Mouse (Mus musculus) C2C12 (cell line): Measurements from ENCODE around the gene Eef1akmt1.

Source experiments
- CEBPB ChIP-seq: IDR thresholded peaks from one replicate; pipeline ENCODE4 v1.6.1; 2011; ENCODE audit warnings: low read depth, mild to moderate bottlenecking, control low read depth, moderate library complexity
- CTCF ChIP-seq: IDR thresholded peaks from one replicate; pipeline ENCODE4 v1.5.1; 2011; ENCODE audit not compliant: control insufficient read depth, insufficient read depth, insufficient read length
- FOSL1 ChIP-seq: IDR thresholded peaks from one replicate; pipeline ENCODE4 v1.8.0; 2011; ENCODE audit warnings: mild to moderate bottlenecking, low read length; ENCODE audit not compliant: poor library complexity, insufficient read depth, severe bottlenecking
- MAX ChIP-seq: IDR thresholded peaks from one replicate; pipeline ENCODE4 v1.6.1; 2011; ENCODE audit warnings: mild to moderate bottlenecking, control low read depth
- MYOD1 ChIP-seq: IDR thresholded peaks from one replicate; pipeline ENCODE4 v1.6.1; 2011; ENCODE audit warnings: low read depth; ENCODE audit not compliant: control insufficient read depth, insufficient read length
- MYOG ChIP-seq: IDR thresholded peaks from one replicate; pipeline ENCODE4 v1.6.1; 2011; ENCODE audit not compliant: control insufficient read depth, insufficient read length; ENCODE audit errors: extremely low read depth
- USF1 ChIP-seq: IDR thresholded peaks from one replicate; pipeline ENCODE4 v1.6.1; 2011; ENCODE audit warnings: low read depth, mild to moderate bottlenecking, control low read depth, moderate library complexity

DNA sequence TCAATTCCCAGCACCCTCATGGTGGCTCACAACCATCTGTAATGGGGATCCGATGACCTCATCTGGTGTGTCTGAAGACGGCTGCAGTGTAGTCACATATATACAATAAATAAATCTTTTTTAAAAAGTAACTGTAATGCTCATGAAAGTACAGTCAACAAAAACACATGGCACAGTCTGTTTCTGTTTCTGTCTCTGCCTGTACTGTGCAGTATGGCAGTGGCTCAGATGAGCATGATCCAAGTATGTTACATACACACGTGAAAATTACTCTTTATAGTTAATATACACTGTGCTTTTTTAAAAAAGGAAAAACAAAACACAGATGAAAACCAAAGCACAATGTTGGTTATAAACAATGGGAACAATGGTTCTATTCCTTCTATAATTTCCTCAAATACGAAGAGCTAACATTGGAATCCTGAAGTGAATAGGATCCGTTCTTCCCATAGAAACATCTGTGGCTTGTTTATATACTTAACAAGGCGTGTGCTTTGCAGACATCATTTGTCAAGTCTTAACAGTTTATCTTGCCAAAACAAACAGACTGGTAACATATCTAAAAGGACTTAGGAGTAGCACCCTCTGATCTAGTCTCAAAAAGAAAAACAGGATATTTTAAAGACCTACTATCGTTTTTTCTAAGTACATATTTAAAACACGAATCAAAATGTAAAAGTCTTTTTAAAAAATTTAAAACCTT, 35.4 kb upstream of the Eef1akmt1 start:
- TF ChIP-seq CTCF (no peak), MYOG (no peak), USF1 (no peak), MAX (no peak), MYOD1 (no peak), CEBPB (no peak), FOSL1 (no peak)
